Mouse (Mus musculus) cerebellum, adult 11 months (tissue): ENCODE data around the gene Pde6c.

Source experiments
- DNase-seq: peaks from one replicate; pipeline ENCODE4 v3.0.0; 2022

Gene Pde6c

GRCm38 (mm10) chr19:38132481-38132880, at the start of gene Pde6c:
Gene Pde6c (plus strand): TSS chr19:38132781.
- DNase-seq = no peak

- DNase-seq = no peak
These were observed 49.6 kb upstream of the Pde6c start for GRCm38 (mm10) chr19:38082931-38083525.

GRCm38 (mm10) chr19:38085841-38086240, 46.7 kb upstream of the Pde6c start:
- DNase-seq = no peak

GRCm38 (mm10) chr19:38086948-38087551, 45.5 kb upstream of the Pde6c start:
- DNase-seq = no peak

- DNase-seq = no peak
These were observed 43.2 kb upstream of the Pde6c start for GRCm38 (mm10) chr19:38089358-38089757.

GRCm38 (mm10) chr19:38091512-38091985, 41.0 kb upstream of the Pde6c start:
- no peak for DNase-seq

- no peak for DNase-seq
These were observed 36.4 kb upstream of the Pde6c start for GRCm38 (mm10) chr19:38096231-38096630.

- no peak for DNase-seq
These were observed 35.5 kb upstream of the Pde6c start, which contains the start of gene Ffar4 for GRCm38 (mm10) chr19:38096858-38097758. Gene Ffar4 (plus strand): TSS chr19:38097071.

- no peak for DNase-seq
These were observed 24.7 kb upstream of the Pde6c start for GRCm38 (mm10) chr19:38107871-38108270.

- DNase-seq = no peak
These were observed 22.9 kb upstream of the Pde6c start for GRCm38 (mm10) chr19:38109506-38110242.

- DNase-seq = no peak
These were observed 21.5 kb upstream of the Pde6c start for GRCm38 (mm10) chr19:38111056-38111455.

GRCm38 (mm10) chr19:38112575-38112974, 20.0 kb upstream of the Pde6c start:
- no peak for DNase-seq

- DNase-seq = no peak
These were observed 17.6 kb upstream of the Pde6c start for GRCm38 (mm10) chr19:38114834-38115491.

- no peak for DNase-seq
These were observed 12.3 kb upstream of the Pde6c start for GRCm38 (mm10) chr19:38120123-38120760.

GRCm38 (mm10) chr19:38123921-38124320, 8.7 kb upstream of the Pde6c start:
- DNase-seq = no peak

- DNase-seq = no peak
These were observed 8.0 kb upstream of the Pde6c start for GRCm38 (mm10) chr19:38124401-38125218.

- DNase-seq = no peak
These were observed 7.4 kb upstream of the Pde6c start, which contains the start of gene Rbp4 for GRCm38 (mm10) chr19:38125219-38125610. Gene Rbp4 (minus strand): TSS chr19:38125281.

- DNase-seq = no peak
These were observed 5.9 kb upstream of the Pde6c start for GRCm38 (mm10) chr19:38126656-38127055.

- no peak for DNase-seq
These were observed 1.4 kb downstream of the Pde6c start for GRCm38 (mm10) chr19:38133986-38134385.

GRCm38 (mm10) chr19:38134806-38135205, 2.2 kb downstream of the Pde6c start:
- DNase-seq = no peak
